Mouse (Mus musculus): ENCODE results near the gene Wdr19.
"Not testable (repeated sequence)": the region's sequence is repeated elsewhere in the genome, so short reads cannot be mapped to it uniquely, and the experiment has no call there.

Gene Wdr19

GRCm38 (mm10) chr5:65191601-65192000 is 7.9 kb upstream of the Wdr19 start:
- DNase-seq (ENCODE audit: low spot score in 2 of 2), result peak in 1 of 2 experiments; percentile 39

GRCm38 (mm10) chr5:65194441-65194840 is 5.1 kb upstream of the Wdr19 start:
- peak; percentile 44 to 46 for DNase-seq (ENCODE audit: low spot score in 2 of 2)

DNA sequence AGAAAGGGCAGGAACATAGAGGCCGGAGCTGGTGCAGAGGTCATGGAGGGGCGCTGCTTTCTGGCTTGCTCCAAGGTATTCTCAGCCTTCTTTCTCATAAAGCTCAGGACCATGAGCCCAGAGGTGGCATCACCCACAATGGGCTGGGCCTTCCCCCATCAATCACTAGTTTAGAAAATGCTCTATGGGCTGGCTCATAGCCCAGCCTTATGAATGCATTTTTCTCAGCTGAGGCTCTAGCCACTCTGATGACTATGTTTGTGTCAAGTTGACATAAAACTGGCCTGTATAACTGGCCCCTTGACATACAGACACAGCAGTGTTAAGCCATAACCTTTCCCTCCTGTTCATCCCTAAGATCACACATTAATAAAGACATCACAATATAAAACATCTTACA is 5.2 kb downstream of the Wdr19 start:
- DNase-seq (ENCODE audit: low spot score in 2 of 2), result no peak

- DNase-seq (ENCODE audit: low spot score in 2 of 2), result peak in 1 of 2 experiments; percentile 32
Observed at GRCm38 (mm10) chr5:65213321-65213720, 13.8 kb downstream of the Wdr19 start.

DNA sequence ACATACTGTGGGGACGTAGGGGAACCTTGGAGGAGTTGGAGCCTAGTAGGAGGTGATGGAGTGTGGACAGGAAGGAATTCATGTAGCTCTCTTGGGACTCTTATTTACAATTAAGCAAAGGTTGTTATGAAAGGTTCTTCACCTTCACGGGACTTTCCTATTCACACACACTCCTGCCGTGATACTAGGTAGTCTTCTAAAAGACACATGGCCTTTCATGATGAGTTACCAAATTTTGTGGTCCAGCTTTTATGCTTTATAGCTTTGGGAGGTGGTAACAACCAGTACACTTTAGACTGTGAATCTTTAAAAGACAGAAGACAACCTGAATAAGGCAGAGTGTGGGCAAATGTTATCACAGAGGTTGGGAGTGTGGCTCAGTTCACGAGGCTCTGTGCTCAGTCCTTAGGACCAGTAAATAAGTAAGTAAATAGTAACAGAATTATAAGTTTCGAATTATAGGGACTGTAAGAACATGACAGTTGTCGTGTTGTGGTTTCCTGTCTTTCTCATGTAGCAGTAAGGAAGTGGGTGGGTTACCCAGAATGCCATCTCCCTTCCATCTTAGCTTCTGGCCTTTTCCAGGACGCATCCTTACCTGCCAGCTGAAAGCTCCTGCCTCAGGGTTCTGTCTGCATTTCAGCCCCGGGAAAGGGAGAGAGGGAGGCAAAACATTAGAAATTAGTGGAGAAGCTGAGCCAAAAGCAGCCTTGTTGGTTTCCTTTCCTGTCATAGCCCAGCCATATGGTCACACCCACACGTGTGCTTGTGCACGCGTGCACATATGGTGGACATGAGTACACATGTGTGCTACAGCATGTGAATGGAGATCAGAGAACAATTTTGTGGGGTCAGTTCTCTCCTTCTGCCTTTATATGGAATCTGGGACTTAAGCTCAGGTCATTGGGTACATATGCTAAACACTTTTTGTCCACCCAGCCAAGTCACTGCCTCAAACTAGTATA is 18.1 kb downstream of the Wdr19 start:
- no peak for DNase-seq (ENCODE audit: low spot score in 2 of 2)

DNA sequence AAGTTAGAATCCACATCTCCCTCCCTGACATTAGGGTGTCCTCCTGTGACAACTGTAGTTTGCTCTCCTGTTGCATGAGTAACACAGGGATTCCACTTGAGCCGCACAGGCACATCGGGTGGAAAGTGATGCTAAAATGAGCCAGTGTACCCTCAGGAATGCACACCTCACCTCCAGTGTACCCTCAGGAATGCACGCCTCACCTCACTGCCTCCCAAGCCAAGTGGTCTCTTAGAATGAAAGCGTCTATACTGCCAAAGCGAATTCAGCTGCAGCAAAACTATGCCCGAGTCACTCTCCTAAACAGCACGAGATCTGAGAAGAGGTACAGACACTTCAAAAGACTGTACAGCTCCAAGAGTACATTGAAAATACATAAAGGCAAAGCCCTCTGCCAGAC is 21.5 kb downstream of the Wdr19 start:
- no peak for DNase-seq (ENCODE audit: low spot score in 2 of 2)

DNA sequence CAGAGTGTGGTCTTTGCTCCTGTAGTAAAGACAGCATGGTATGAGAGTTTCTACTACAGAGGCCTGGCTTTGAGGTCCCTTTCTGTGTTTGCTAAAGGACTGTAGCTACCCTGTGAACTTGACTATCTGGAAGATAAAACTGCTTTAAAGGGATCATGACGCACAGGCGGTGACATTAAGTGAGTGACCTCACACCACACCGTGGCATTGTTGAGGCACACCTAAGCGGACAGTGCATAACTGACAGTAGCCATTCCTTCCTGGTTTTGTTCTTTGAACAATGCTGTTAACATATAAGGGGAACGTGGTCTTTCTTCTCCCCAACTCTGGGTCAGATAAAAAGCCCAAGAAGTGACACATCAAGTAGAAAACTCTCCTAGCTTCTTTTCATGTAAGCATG is 24.6 kb downstream of the Wdr19 start:
- no peak for DNase-seq (ENCODE audit: low spot score in 2 of 2)

DNA sequence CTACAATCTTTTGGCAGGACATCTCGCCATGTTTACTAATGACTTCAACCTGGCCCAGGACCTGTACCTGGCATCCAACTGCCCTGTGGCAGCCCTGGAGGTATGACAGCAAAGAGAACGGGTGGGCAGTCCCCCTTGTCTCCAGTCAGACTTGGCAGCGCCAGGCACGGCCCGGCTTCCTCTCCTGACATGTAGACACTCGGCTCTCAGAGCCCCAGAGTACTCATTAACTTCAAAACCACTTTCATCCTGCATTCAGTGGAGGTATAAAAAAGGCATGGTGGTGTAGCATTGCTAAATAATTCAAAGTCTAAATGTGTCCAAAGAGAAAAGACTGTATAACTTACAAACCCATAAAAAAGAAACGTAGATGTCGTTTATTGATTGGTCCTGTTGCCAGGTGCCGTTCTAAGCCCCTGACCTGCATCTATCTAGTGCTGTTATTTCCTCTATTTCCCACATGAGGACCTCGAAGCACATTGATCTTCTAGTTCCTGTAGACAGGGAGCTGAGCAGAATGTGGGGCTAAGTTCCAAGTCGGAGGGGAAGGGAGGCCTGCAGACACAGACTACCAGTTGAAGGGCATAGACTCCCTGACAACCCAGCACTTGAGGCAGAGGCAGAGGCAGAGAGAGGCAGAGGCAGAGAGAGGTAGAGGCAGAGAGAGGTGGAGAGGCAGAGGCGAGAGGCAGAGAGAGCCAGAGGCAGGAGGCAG is 31.9 kb downstream of the Wdr19 start:
- DNase-seq (ENCODE audit: low spot score in 2 of 2), result no peak

GRCm38 (mm10) chr5:65242740-65243139 is 43.2 kb downstream of the Wdr19 start:
- DNase-seq (ENCODE audit: low spot score in 2 of 2), result peak in 1 of 2 experiments; percentile 27

- no peak for DNase-seq (ENCODE audit: low spot score in 2 of 2)
Observed at GRCm38 (mm10) chr5:65247296-65247695, 47.8 kb downstream of the Wdr19 start.

DNA sequence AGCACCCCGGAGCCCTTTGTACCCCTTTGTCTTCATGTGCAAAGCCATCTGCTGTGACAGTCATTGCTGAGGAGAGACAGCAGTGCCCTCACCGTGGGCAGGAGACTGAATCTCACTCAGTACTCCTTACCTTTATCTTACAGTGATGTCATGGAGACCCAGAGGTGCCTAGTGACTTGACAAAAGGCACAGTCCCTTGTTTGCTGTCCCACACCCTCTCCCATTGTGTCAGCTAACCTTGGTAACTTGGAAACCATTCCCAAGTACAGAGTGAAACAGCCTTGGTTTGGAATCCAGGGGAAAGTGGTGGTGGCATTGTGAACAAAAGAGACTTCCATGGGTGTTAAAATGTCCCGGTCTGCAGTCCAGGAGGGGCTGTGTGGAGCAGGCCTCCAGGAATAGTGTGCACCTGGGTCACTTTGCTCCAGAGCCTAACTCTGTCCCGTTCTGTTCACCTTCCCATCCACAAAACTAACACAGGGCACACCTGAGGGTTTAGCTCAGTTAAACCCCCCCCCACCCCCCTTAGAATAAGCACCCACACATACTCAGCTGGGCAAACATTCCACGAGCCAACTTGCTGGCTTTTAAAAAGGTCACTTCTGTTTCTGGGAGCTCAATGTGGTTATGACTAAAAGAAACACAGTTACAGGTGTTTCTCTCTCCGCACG is 50.8 kb downstream of the Wdr19 start:
- DNase-seq (ENCODE audit: low spot score in 2 of 2), result no peak

GRCm38 (mm10) chr5:65257910-65258505 is 58.5 kb downstream of the Wdr19 start:
- DNase-seq (ENCODE audit: low spot score in 2 of 2), result no peak

- DNase-seq (ENCODE audit: low spot score in 2 of 2), result peak in 1 of 2 experiments; percentile 16
Observed at GRCm38 (mm10) chr5:65273966-65274365, 74.5 kb downstream of the Wdr19 start.

DNA sequence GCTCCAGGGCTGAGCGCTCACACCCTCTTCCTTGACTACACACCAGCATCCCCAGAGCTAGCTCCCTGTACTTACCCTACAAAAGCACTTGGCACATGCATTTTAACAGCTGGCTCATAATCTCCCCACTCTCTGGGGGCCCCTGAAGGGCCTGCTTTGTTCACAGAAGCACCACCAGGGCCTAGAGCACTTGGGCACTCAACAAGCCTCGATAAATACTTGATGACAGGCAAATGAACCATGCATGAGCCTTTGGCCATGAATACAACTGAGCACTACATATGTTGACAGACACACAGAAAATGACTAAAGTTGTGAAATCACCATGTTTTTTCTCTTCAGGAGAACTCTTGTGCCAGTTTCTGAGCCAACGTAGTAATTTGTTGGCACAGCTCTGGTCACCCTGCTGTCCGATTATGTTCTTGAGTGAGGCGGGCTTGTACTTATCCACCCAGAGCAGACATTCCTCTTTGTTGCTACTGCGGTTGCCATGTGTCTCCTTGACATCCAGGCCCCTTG is 79.7 kb downstream of the Wdr19 start:
- no peak for DNase-seq (ENCODE audit: low spot score in 2 of 2)

DNA sequence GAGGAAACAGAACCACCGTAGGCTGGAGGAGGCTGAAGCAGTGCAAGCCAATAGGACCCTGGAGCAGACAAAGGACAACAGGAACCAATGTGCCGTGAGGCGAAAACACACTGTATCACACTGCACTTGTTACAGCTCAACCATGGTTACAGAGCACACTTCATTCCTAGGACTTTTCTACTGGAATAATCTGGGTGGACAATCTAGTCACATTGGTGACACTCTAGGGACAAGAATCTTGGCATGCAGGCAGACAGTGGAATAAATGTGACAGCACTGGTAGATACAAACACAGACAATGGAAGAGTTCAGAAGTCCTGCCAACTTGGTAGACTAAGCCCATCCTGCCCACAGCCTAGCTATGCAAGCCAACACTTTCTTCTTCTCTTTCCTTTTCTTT is 81.7 kb downstream of the Wdr19 start:
- DNase-seq (ENCODE audit: low spot score in 2 of 2), result no peak

DNA sequence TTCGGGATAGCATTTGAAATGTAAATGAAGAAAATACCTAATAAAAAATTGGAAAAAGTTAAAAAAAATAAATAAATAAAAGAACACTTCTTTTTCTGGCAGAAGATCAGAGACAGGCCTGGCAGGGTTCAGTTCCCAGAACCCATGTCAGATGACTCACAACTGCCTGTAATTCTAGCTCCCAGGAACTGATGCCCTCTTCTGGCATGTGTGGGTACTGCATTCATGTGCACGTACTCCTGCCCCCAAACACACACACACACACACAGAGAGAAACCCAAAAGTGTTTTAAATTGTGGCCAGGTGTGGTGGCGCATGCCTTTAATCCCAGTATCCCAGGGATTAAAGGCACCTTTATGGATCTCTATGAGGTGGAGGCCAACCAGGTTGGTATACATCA is 84.7 kb downstream of the Wdr19 start:
- no peak for DNase-seq (ENCODE audit: low spot score in 2 of 2)

DNA sequence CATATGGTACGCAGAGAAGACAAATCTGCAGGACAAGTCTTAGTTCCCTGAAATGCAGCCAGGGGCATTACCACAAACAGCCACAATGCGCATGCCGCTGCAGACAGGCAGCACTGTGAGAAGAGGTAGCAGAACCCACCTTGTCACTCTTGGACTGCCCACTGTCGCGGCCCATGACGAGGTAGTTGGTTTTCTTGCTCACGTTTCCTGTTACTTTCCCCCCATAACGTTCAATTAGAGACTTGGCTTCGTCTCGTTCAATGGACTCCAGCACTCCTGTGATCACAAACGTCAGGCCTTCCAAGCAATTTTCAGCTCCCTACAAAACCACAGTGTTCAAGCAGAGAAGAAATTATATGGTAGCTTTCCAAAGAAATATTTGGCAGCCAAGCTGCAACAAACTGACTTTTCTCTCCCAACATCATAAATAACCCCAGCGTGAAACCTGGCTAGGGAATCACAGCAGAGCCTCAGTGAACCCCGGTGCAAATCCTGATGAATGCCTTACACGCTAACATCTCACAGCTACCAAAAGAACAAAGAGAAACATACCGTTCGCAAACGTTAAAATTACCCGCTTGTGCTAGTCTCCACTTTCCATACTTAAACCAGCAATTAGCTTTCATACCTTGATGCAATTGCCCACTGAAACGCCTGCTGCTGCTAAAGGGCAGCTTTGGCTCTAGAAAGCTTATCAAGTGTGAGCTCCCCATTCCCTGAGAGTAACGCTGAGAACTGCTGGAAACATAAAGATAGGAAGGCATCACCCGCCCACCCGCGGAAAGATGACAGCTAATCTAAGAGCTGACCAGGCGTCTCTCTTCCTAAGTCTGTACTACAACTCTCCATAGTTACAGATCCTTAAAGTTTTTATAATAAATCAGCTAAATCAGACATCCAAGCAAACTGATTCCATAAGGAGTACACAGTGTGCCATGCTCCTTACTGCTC is 88.5 kb downstream of the Wdr19 start:
- DNase-seq (ENCODE audit: low spot score in 2 of 2), result no peak

DNA sequence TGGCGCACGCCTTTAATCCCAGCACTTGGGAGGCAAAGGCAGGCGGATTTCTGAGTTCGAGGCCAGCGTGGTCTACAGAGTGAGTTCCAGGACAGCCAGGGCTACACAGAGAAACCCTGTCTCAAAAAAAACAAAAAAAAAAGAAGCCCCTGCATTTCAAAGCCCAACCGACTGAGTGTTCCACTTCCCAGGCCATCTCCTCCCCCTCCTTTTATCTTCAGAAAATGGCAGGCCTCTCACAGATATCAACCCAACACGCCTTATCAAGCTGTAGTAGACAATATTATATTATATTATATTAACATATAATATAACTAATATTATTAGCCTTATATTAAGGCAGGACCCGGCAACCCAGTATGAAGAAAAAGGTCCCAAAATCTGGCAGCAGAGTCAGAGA is 89.5 kb downstream of the Wdr19 start:
- DNase-seq (ENCODE audit: low spot score in 2 of 2), result not testable (repeated sequence)

- no peak for DNase-seq (ENCODE audit: low spot score in 2 of 2)
Observed at GRCm38 (mm10) chr5:65293627-65294026, 94.1 kb downstream of the Wdr19 start.

DNA sequence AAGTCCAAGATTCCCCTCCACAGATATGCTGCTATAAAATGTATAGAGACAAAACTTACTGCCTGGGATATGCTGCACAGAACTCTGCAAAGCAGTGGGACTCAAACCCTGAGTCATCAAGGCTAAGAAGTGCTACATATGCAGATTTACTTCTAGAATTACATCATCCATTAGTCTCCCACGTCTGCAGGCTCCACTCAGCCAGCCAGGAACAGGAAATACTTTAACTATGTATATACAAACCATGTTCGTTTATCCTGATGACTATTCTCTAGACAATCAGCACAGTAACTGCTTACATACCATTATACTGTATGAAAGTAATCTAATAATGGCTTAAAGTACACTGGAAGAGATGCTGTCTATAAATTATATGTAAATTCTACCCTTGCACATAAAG is 94.8 kb downstream of the Wdr19 start:
- DNase-seq (ENCODE audit: low spot score in 2 of 2), result no peak
